Mouse (Mus musculus) forelimb bud, embryonic 11.5 days (tissue): ENCODE data around the gene Tmem115.
A peak's percentile ranks its signal among the peaks of the same experiment; 100 is the strongest.
"Not testable (repeated sequence)": the region's sequence is repeated elsewhere in the genome, so short reads cannot be mapped to it uniquely, and the experiment has no call there.

Source experiments
- DNase-seq: peaks from one replicate; pipeline ENCODE4 v3.0.0-alpha.2; 2012; ENCODE audit warnings: low read depth, low spot score

The Tmem115 gene

GRCm38 (mm10) chr9:107570845-107571244 is 37.1 kb downstream of the Tmem115 start:
- DNase-seq: no peak

GRCm38 (mm10) chr9:107571534-107572326 is 38.0 kb downstream of the Tmem115 start:
- DNase-seq: no peak

- DNase-seq: no peak
Measured at GRCm38 (mm10) chr9:107572327-107572662, 38.5 kb downstream of the Tmem115 start.

- DNase-seq: not testable (repeated sequence)
Measured at GRCm38 (mm10) chr9:107573774-107574173, 40.0 kb downstream of the Tmem115 start.

GRCm38 (mm10) chr9:107575579-107576356 is 42.0 kb downstream of the Tmem115 start:
- no peak for DNase-seq

GRCm38 (mm10) chr9:107576357-107577107 is 42.8 kb downstream of the Tmem115 start, which contains the start of gene Hyal1:
TSS of gene Hyal1 (plus strand) at chr9:107576927.
- DNase-seq: peak; percentile 70

- no peak for DNase-seq
Measured at GRCm38 (mm10) chr9:107577871-107578270, 44.1 kb downstream of the Tmem115 start.

GRCm38 (mm10) chr9:107578587-107578986 is 44.8 kb downstream of the Tmem115 start, which contains the start of gene Naa80:
TSS of gene Naa80 (plus strand) at chr9:107578887.
- no peak for DNase-seq

- no peak for DNase-seq
Measured at GRCm38 (mm10) chr9:107579023-107579900, 45.5 kb downstream of the Tmem115 start.

- peak; percentile 77 for DNase-seq
Measured at GRCm38 (mm10) chr9:107580501-107581317, 47.0 kb downstream of the Tmem115 start, which contains the start of gene Hyal3. TSS of gene Hyal3 (plus strand) at chr9:107580818.

- DNase-seq: no peak
Measured at GRCm38 (mm10) chr9:107581584-107581983, 47.8 kb downstream of the Tmem115 start.

GRCm38 (mm10) chr9:107582509-107583062 is 48.8 kb downstream of the Tmem115 start:
- no peak for DNase-seq

- DNase-seq: no peak
Measured at GRCm38 (mm10) chr9:107583174-107583573, 49.4 kb downstream of the Tmem115 start.

- no peak for DNase-seq
Measured at GRCm38 (mm10) chr9:107586504-107586903, 52.8 kb downstream of the Tmem115 start.

- DNase-seq: peak; percentile 97
Measured at GRCm38 (mm10) chr9:107586974-107587832, 53.5 kb downstream of the Tmem115 start, which contains the start of gene Ifrd2. TSS of gene Ifrd2 (plus strand) at chr9:107587642.

- no peak for DNase-seq
Measured at GRCm38 (mm10) chr9:107587833-107588639, 54.3 kb downstream of the Tmem115 start.
